Mouse (Mus musculus) brain, embryonic 14.5 days (tissue): ENCODE data around the gene Agxt2.

Experiments
- CTCF ChIP-seq: fragments of 200-500 bp; IDR thresholded peaks from 2 replicates; pipeline ENCODE4 v1.5.1; 2012; ENCODE audit warnings: inconsistent platforms, mild to moderate bottlenecking, moderate library complexity, borderline replicate concordance; ENCODE audit not compliant: insufficient read depth, insufficient read length; ENCODE audit errors: extremely low read depth
- POLR2A ChIP-seq: fragments of 200-500 bp; IDR thresholded peaks from 2 replicates; pipeline ENCODE4 v1.6.1; 2012; ENCODE audit warnings: mild to moderate bottlenecking, inconsistent platforms, borderline replicate concordance; ENCODE audit not compliant: poor library complexity, insufficient read depth, insufficient read length, severe bottlenecking; ENCODE audit errors: extremely low read depth

DNA sequence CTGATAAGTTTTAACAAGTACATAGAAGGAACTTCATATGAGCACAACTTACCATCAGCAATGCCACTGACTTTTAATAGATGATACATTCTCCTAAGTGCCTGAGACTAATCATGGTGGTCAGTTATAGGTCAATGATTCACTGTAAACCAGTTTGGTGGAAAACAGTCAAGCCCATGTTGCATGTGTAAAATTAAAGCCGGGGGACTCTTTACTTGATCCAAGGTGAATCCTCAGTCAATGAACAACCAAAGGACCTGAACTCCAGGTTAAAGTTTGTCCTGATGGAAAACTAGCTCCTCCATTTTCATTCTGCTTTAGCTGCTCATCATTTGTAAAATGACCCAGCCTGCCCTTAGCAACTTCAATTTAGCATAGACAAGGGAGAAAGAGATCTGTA is 25.8 kb upstream of the Agxt2 start:
- TF ChIP-seq POLR2A = no peak
- TF ChIP-seq CTCF = no peak
